Mouse (Mus musculus): ENCODE data around the gene Rassf3. TPM values are rescaled to one million over a fixed set of nuclear protein-coding genes. Genes with fewer than 3 reads are reported as not detected.

Gene Rassf3
- total and polyA plus RNA-seq, 2 experiments: 13.4 to 20.0 TPM

GRCm38 (mm10) chr10:121375649-121376493 lies 100.3 kb downstream of the Rassf3 start:
- WGBS: 88% methylated on average over 24 of the region's 24 CpGs
- TF ChIP-seq CTCF (IDR thresholded peaks at IDR 0.05; ENCODE audit: low read depth, low read length): no peak
- no peak for TF ChIP-seq POLR2A (IDR thresholded peaks at IDR 0.05; ENCODE audit: extremely low read depth, insufficient read depth, low read length)
- Histone ChIP-seq H3K27me3 (ENCODE audit: control insufficient read depth, insufficient read depth, low read length) (no peaks in the 10 kb centered on the region), H3K36me3 (ENCODE audit: control insufficient read depth, insufficient read depth, low read length) (peaks cover 58% of the 10 kb centered on the region), H3K9ac (ENCODE audit: low read depth, low read length) (no peak overlapping the region), H3K4me3 (ENCODE audit: insufficient read depth, low read depth, low read length) (no peak overlapping the region), H3K79me2 (ENCODE audit: control insufficient read depth, insufficient read depth, low read length) (peaks cover 5% of the 10 kb centered on the region; the same call in 1 of the 2 replicates), H3K27ac (replicated peaks; ENCODE audit: insufficient read depth, low read depth, low read length) (no peak overlapping the region), H3K4me1 (ENCODE audit: control insufficient read depth, insufficient read depth, low read length) (no peaks in the 10 kb centered on the region)
- DNase-seq (ENCODE audit: extremely low read depth, low read depth, low spot score): no peak

DNA sequence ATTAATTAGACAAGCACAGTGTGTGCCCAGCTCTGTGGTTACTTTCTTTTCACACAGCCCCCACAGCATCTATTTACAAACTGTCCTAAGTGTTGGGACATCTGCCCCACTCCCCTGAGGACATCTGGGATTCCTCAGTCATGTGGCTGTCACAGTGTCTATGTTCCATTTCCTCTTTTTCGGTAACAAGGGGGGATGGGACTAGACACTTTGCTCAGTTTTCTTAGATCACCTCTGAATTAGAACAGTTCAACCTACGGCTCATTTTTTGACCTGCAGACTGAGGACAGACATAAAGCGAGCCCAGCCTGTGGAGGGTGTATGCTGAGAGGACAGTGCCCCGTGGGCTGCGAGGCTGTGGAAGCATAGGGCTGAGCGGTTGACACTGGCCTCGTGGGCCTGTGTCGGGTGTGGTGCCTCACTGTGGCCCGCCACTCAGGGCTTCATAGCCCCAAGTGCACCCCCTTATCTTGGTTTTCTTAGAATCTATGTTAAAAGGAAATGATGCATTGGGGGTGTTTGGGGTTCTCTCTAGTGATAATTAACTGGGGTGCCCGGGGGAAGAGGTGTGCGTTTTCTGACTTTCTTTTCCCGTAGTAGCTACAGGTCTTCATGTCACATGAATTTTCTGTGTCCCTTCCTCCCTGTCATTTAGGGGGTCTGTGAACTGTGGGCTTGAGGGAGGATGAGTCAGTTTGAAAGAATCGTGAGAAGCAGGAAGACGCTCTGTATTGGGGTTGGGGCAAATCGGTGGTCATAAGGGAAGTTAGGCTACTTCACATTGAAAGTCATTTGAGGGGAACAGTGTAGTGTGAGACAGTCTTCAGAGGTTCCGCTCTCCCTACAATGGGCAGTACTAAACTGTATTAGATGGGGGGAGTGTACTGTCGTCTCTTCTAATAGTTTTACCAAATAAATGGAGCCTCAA lies 101.2 kb downstream of the Rassf3 start:
- no peak overlapping the region for H3K9ac ChIP-seq (ENCODE audit: low read depth, low read length)
- peak overlapping the region; percentile 66 for H3K27ac ChIP-seq (replicated peaks; ENCODE audit: insufficient read depth, low read depth, low read length)

GRCm38 (mm10) chr10:121374013-121374412 lies 102.1 kb downstream of the Rassf3 start:
- H3K4me1 ChIP-seq (ENCODE audit: control insufficient read depth, insufficient read depth, low read length): no peaks in the 10 kb centered on the region
- peak overlapping the region; percentile 39 for H3K27ac ChIP-seq (replicated peaks; ENCODE audit: insufficient read depth, low read depth, low read length)
- peaks cover 8% of the 10 kb centered on the region; the same call in 1 of the 2 replicates for H3K79me2 ChIP-seq (ENCODE audit: control insufficient read depth, insufficient read depth, low read length)
- DNase-seq (ENCODE audit: extremely low read depth, low read depth, low spot score): no peak
- H3K9ac ChIP-seq (ENCODE audit: low read depth, low read length): no peak overlapping the region
- H3K27me3 ChIP-seq (ENCODE audit: control insufficient read depth, insufficient read depth, low read length): no peaks in the 10 kb centered on the region
- no peak overlapping the region for H3K4me3 ChIP-seq (ENCODE audit: insufficient read depth, low read depth, low read length)
- peaks cover 47% of the 10 kb centered on the region for H3K36me3 ChIP-seq (ENCODE audit: control insufficient read depth, insufficient read depth, low read length)
- 87% methylated on average over 12 of the region's 12 CpGs for WGBS
- TF ChIP-seq POLR2A (IDR thresholded peaks at IDR 0.05; ENCODE audit: extremely low read depth, insufficient read depth, low read length): no peak
- TF ChIP-seq CTCF (IDR thresholded peaks at IDR 0.05; ENCODE audit: low read depth, low read length): no peak

More for the DNA sequence above, 101.2 kb downstream of the Rassf3 start:
- Histone ChIP-seq H3K36me3 (ENCODE audit: control insufficient read depth, insufficient read depth, low read length) (peaks cover 53% of the 10 kb centered on the region), H3K79me2 (ENCODE audit: control insufficient read depth, insufficient read depth, low read length) (peaks cover 5% of the 10 kb centered on the region; the same call in 1 of the 2 replicates), H3K27me3 (ENCODE audit: control insufficient read depth, insufficient read depth, low read length) (no peaks in the 10 kb centered on the region), H3K4me3 (ENCODE audit: insufficient read depth, low read depth, low read length) (no peak overlapping the region), H3K4me1 (ENCODE audit: control insufficient read depth, insufficient read depth, low read length) (no peaks in the 10 kb centered on the region)
- 83% methylated on average over 17 of the region's 17 CpGs for WGBS
- peak; percentile 50 for DNase-seq (ENCODE audit: extremely low read depth, low read depth, low spot score)
- no peak for TF ChIP-seq CTCF (IDR thresholded peaks at IDR 0.05; ENCODE audit: low read depth, low read length)
- TF ChIP-seq POLR2A (IDR thresholded peaks at IDR 0.05; ENCODE audit: extremely low read depth, insufficient read depth, low read length): no peak

GRCm38 (mm10) chr10:121370777-121371176 lies 105.4 kb downstream of the Rassf3 start:
- TF ChIP-seq CTCF (IDR thresholded peaks at IDR 0.05; ENCODE audit: low read depth, low read length): peak; percentile 81
- TF ChIP-seq POLR2A (IDR thresholded peaks at IDR 0.05; ENCODE audit: extremely low read depth, insufficient read depth, low read length): no peak
- peaks cover 23% of the 10 kb centered on the region for H3K36me3 ChIP-seq (ENCODE audit: control insufficient read depth, insufficient read depth, low read length)
- H3K27ac ChIP-seq (replicated peaks; ENCODE audit: insufficient read depth, low read depth, low read length): no peak overlapping the region
- H3K27me3 ChIP-seq (ENCODE audit: control insufficient read depth, insufficient read depth, low read length): no peaks in the 10 kb centered on the region
- 93% methylated on average over 6 of the region's 6 CpGs for WGBS
- no peak overlapping the region for H3K4me3 ChIP-seq (ENCODE audit: insufficient read depth, low read depth, low read length)
- H3K9ac ChIP-seq (ENCODE audit: low read depth, low read length): no peak overlapping the region
- no peak for DNase-seq (ENCODE audit: extremely low read depth, low read depth, low spot score)
- H3K4me1 ChIP-seq (ENCODE audit: control insufficient read depth, insufficient read depth, low read length): peaks cover 13% of the 10 kb centered on the region
- H3K79me2 ChIP-seq (ENCODE audit: control insufficient read depth, insufficient read depth, low read length): peaks cover 31% of the 10 kb centered on the region

DNA sequence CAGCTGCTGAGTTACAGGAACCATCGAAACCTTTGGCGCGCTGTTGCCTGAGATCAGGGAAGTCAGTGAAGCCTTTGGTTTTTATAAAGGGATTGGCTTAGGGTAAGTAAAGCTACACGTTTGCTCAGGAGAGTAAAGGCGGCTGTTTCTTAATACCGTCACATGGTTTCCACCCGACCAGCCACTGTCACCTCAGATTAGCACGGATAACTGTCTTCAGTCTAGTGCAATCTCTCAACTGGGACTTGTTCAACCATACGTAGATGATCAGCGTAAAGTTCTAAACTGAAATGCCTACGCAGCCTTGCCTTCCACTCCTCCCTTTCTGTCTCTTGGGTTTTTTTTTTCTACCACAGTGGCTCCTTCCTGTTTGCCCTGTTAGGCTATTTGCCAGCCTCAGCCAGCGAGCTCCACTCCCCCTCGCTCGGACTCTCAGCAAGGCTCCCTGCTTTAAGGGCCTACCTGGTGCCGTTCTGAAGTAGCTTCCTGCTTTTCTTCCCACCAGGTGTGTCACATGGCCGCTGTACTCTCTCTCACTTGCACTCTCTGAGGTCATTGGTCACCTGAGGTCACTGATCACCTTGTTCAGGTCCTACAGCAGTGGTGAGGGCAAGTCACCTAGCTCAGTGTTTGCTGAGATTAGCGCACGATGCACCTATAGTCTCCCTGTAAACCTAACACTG lies 107.2 kb downstream of the Rassf3 start:
- TF ChIP-seq POLR2A (IDR thresholded peaks at IDR 0.05; ENCODE audit: extremely low read depth, insufficient read depth, low read length): no peak
- TF ChIP-seq CTCF (IDR thresholded peaks at IDR 0.05; ENCODE audit: low read depth, low read length): no peak
- peaks cover 35% of the 10 kb centered on the region for H3K79me2 ChIP-seq (ENCODE audit: control insufficient read depth, insufficient read depth, low read length)
- H3K9ac ChIP-seq (ENCODE audit: low read depth, low read length): no peak overlapping the region
- H3K4me1 ChIP-seq (ENCODE audit: control insufficient read depth, insufficient read depth, low read length): peaks cover 16% of the 10 kb centered on the region
- H3K27me3 ChIP-seq (ENCODE audit: control insufficient read depth, insufficient read depth, low read length): no peaks in the 10 kb centered on the region
- H3K27ac ChIP-seq (replicated peaks; ENCODE audit: insufficient read depth, low read depth, low read length): 0 out of 2 replicates have a peak overlapping the region, but pooled peaks have one; percentile 8
- peak; percentile 67 for DNase-seq (ENCODE audit: extremely low read depth, low read depth, low spot score)
- H3K4me3 ChIP-seq (ENCODE audit: insufficient read depth, low read depth, low read length): no peak overlapping the region
- H3K36me3 ChIP-seq (ENCODE audit: control insufficient read depth, insufficient read depth, low read length): peaks cover 18% of the 10 kb centered on the region
- 49% methylated on average over 18 of the region's 18 CpGs for WGBS
